Mouse (Mus musculus) lung, postnatal 0 days (tissue): Measurements from ENCODE around the gene Rcsd1.

Experiments used
- CTCF ChIP-seq: IDR thresholded peaks from 2 replicates; pipeline ENCODE4 v1.5.1; 2016; ENCODE audit warnings: antibody characterized with exemption, mild to moderate bottlenecking
- EP300 ChIP-seq: IDR thresholded peaks from 2 replicates; pipeline ENCODE4 v1.6.1; 2016; ENCODE audit warnings: antibody characterized with exemption, mild to moderate bottlenecking, control low read depth

DNA sequence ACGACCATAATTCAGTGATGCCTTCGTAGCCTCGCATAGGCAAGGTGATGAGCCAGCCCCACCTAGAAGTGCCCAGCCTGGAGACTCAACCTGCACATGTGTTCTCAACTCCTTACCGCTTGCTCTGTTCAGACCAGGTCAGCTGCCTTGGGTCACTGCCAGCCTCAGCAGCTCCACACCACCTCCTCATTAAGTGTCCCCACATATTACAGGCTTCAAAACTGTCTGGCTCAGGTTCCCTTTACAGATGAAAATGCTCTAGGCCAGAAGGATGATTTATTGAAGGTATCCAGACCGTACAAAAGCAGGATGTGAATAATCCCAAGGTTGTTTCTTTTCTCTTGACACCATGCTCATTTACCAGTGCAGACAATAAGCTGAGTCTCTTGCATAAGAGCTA, 83.7 kb downstream of the Rcsd1 start:
- no peak for TF ChIP-seq EP300
- TF ChIP-seq CTCF: no peak
